Mouse (Mus musculus) monocyte, adult 2 months (primary cell): Measurements from ENCODE around the gene Myh6.
"Not testable (repeated sequence)": the region's sequence is repeated elsewhere in the genome, so short reads cannot be mapped to it uniquely, and the experiment has no call there.

Experiments
- DNase-seq, 2 experiments: peaks; one replicate each; pipeline ENCODE4 v3.0.0; 2022; ENCODE audit warnings: low spot score in 2 of 2, low read depth in 1 of 2

The Myh6 gene

DNA sequence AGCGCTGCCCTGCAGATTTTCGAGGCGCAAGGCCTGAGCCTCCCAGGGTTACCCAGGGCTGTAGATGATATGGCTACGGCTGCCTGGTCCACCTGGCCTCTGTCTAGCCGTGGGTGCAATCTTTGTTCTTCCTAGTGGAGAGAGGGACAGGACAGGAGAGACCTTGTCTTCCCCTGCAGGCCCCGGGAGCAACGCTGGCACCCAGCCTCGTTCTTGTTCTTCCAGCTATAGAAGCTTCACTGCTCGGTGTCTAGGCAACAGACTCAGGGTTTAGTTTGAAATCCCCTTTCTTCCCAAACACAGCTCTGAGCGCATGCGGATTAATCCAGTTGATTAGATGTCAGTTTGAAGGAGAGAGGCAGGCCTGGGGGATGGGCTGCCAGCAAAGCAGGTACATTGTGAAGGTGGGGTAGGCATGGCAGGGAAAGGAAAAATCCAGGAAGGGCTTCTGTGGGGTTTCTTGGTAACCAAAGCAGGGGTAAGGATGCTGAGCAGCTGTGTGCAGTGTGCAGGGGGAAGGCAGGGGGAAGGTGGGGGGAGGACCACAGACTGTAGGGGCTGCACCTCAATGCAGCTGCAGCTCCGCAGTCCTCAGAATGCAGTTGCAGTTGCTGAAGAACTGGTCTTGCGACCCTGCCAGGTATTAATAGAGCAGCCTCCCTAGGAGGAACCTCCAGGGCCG, 28.9 kb upstream of the Myh6 start:
- DNase-seq, result no peak

DNA sequence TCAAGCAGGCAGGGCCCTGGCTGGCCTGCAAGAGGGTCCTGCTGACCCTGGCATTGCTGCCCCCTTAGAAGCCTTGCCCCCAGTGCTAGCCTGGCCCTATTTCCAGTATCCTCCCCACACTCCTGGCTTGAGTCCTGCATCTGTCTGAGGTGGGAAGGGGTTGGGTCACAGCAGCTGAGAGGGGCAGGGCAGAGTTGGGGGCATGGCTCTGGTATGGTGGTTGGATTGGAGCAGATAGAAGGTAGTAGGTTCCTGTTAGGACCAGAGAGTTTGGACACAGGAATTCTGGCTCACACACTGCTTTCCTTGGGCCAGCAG, 28.1 kb upstream of the Myh6 start:
- DNase-seq, result no peak

DNA sequence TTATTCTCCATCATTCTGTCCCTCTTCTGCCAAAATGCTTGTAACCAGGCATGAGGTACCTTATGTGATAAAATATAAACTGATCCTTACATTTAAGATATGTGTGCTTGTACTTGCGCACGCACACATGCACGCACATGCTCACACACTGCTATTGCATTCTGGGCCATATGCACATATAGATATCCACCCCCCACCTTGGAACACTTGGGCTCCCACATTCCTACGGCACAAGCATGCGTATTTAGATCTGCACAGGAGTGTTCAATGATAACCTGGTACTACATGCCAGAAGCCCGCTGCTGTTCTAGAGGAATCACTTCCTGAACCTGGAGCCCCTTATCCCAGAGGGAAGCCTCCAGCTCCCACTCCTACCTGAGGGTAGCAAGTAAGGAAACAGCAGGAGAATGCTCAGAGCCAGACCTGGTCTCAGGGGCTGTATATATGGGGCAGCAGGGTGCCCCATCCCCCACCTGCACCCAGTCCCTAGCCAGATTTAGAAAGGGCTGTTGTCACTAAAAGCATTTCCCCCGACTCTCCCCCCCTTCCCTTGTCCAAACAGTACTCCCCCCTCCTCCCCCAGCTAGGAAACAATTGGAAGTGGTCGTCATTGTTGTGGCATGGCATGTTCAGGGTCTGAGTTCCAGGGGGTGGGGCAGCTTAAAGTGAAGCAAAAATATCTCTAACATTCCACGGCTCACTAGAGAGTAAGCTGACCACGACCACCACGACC, 27.6 kb upstream of the Myh6 start, which contains the start of gene Myh7:
Gene Myh7 (minus strand): TSS at position 491 of the 733 bp plus-strand sequence.
- no peak for DNase-seq

DNA sequence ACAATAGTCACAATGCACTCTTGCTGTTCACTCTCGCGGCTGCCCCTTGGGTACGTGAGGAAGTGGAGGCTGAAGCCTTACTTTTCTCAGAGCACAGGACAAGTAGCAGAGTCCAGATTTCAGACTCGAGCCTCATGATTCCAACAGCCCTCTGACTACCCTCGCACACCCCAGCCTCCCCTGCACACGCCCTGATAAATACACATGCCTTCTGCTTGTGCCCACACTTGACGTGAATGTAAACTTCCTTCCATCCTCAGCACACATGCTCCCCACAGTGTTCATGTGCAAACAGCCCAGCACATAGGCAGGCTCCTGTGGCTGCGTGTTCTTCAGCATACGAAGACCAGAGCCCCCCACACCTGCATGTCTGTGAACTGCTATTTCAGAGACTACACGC, 26.9 kb upstream of the Myh6 start:
- no peak for DNase-seq

DNA sequence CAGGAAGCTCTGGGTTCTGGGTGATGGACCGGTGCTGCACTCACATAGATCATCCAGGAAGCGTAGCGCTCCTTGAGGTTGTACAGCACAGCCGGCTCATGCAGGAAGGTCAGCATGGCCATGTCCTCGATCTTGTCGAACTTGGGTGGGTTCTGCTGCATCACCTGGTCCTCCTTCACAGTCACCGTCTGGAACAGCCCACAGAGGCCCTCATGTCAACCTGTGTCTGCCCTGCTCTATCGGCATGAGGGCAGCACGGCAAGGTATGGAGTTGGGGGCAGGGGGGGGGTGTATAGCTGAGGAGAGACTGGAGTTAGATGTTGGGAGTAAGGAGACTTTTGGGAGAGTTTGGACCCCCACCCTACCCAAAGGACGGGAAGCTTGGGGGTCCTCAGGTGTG, 25.5 kb upstream of the Myh6 start:
- no peak for DNase-seq

DNA sequence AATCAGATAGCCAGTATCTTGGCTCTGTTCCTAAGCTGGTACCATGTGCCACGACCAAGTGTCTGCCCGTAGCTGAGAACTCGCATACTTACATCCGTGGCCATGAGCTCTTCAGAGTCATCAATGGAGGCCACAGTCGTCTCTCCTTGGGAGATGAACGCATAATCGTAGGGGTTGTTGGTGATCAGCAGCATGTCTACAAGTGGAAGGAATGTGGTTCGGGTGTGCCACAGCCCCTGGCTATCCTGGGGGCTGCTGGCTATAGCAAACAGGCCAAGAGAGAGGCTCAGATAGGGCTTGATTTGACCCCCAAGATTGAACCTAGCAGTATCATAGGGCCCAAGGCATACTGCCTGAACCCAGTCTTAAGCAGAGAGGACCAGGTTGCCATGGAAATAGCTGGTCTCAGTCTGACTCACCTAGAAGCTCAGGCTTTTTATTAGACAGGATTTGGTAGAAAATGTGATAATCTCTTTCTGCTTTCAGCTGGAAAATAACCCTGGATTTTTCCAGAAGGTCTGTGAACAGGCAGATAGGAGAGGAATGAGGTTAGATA, 23.2 kb upstream of the Myh6 start:
- no peak for DNase-seq

DNA sequence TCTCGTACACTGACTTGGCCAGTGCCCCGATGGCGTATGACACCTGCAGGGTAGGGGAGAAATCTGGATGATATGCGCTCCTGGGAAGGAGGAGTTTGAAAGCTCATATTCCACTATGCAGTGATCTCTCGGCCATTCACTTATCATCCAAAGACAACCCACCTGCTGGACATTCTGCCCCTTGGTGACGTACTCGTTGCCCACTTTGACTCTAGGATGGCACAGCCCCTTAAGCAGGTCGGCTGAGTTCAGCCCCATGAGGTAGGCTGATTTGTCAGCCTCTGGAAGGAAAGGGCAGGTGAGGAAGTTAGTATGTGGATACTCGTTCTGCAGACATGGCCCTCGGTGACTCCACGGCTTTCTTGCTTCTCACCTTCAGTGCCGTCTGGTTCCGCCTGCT, 22.2 kb upstream of the Myh6 start:
- DNase-seq, result no peak

DNA sequence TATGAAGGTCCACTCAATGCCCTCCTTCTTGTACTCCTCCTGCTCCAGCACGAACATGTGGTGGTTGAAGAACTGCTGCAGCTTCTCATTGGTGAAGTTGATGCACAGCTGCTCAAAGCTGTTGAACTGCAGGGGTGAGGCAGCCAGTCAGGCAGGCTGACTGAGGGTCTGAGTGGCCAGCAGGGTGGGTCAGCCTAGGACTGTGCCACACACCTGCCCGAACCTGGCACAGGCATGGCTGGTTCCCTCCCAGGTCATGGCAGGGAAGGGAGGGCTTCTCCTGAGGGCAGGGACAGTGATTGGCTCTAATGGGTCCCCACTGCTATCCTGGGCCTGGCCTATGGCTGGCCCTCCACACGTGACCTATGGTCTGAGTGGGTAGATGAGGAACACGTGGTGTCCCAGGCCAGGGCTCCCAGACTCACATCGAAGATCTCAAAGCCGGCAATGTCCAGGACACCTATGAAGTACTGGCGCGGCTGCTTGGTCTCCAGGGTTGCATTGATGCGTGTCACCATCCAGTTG, 21.7 kb upstream of the Myh6 start:
- not testable (repeated sequence) for DNase-seq

DNA sequence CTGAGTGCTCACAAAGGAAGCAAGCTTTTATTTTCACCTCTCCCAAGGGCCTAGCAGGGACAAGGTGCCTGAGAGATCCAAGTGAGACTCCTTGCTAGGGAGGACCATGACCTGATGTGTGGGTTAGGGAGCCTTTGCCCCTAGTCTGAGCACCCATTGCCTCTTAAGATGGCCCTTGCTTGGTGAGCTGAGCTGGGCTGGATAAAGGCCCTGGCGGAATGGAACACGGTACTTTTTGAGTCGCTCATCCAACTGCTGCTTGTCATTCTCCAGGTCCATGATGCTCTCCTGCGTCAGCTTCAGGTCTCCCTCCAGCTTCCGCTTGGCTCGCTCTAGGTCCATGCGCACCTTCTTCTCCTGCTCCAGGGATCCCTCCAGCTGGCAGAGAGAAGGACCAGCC, 15.2 kb upstream of the Myh6 start:
- DNase-seq, result no peak

DNA sequence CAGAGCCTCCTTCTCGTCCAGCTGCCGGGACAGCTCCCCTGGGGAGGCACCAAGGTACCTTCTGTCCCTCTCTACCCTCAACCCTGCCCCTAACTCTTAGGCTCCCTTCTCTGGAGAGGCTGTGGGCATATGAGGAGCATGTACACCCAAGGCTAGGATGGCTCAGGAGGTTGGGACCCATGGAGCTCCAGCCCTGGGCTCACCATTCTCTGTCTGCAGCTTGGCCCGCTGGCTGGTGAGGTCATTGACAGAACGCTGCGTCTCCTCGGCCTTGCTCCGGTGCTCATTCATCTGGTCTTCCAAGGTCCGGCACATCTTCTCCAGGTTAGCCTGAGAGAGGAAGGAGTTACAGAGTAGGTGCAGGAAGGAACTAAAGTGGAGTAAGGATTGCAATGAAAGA, 11.9 kb upstream of the Myh6 start:
- DNase-seq, result no peak

DNA sequence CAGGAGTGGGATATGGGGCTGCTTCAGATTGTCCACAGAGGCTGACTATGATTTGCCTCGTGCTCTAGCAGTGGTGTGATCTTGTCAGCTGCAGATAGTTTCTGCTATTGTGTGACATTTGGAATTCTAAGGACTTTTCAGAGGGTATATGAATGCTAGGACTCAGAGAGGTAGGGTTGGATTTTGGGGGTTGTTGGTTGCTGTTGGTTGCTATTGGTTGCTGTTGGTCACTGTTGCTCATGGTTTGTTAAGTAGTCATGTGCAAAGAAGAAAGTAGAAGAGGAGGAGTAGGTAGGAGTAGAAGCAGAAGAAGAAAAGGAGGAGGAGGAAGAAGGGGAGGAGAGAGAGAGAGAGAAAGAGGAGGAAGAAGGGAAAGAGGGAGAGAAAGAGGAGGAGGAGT, 9.9 kb upstream of the Myh6 start, which contains the start of gene Gm17428:
Gene Gm17428 (plus strand): TSS at position 301 of the 400 bp plus-strand sequence.
- no peak for DNase-seq

DNA sequence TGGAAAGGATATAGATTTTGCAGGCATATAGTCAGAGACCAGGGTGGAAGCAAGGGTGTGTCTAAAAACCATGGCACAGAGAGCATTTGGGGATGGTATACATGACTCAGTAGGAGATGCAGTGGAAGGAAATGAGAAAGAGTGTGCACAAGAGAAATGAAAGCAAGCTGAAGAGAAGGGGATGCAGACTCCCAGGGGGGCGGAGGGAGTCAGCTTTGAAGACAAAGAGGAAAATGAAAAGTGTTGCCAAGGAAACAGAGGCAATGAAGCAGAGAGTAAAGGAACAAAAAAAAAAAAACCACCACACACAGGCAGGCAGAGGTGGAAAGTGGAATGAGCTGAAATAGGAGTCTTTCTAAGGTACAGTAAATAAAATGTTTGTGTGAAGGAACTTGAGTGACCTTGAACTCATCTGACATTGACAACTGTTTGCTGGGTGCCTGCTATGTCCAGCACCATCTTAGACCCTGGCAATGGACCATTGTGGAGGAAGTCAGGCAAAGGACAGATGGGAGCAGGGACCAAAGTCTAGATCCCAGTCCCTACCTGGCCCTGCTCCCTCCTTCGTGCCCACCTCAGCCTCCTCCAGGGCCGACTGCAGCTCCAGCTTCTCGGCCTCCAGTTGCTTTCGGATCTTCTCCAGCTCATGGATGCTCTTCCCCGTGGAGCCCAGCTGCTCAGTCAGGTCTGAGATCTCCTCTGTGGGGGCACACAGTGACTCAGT, 7.5 kb upstream of the Myh6 start:
- DNase-seq, result no peak

DNA sequence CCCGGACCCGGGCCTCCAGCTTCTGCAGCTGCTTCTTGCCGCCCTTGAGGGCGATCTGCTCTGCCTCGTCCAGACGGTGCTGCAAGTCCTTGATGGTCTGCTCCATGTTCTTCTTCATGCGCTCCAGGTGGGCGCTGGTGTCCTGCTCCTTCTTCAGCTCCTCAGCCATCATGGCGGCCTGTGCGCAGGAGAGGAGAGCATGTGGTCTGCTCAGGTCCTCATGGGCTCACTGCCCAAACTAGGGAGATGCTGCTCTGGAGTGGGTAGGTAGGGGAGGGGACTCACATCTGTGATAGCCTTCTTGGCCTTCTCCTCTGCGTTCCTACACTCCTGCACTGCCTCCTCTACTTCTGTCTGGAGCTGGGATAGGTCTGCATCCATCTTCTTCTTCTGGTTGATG, 6.1 kb upstream of the Myh6 start:
- not testable (repeated sequence) for DNase-seq

DNA sequence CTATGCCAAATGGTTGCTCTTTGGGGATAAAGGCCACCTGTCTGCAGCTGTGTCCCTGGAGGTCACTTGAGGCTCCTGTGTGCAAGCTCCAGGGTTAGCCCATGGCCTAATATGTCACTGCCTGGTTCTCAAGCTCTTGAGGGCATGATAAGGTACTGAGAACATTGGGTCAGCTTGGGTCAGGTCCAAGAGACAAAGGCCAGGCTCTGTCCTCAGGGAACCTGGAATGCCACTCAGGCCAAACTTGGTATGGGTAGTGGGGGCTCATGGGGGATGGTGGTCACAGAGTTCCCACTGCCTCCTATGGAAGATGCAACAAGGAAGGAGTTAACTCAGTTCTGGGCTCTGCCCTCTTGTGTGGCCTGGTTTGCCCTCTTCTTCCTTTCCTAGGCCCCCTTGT, 1.6 kb upstream of the Myh6 start:
- no peak for DNase-seq

DNA sequence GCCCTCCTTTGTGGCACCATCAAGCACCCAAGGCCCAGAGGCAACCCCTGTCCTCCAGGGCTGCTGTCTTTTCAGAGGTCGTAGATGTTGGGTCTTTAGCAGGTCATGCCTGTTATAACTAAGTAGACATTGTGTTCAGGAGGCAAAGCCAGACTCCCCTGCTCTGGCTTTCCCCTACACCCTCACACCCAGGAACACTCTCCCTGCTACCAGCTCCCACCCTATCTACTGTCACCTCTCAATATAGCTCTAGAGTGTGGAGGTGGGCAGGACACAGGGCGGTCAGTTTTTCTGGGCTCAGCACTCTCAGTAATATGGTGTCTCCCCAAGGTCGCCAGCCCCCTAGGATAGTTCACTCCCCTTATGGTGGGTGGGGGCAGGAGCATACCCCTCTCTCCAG, 1.1 kb upstream of the Myh6 start:
- DNase-seq, result no peak

DNA sequence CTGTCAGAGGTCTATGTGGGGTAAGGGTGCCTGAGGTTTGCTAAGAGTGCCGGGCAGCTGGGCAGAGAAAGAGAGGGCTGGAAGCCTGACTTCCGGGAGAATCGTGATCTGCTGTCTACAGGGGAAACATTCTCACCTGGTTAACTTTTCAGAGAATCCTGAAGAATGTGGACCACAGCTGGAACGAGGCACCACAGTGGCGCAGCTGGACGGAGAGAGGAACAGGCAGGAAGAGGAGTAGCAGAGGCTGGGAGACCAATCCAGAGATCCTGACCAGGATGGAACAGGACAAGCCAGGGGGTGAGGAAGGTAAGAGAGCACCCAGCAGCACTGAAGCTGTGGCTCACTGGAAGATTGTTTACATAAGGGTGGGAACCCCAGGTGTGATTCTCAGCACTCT, 1.1 kb downstream of the Myh6 start:
- no peak for DNase-seq

DNA sequence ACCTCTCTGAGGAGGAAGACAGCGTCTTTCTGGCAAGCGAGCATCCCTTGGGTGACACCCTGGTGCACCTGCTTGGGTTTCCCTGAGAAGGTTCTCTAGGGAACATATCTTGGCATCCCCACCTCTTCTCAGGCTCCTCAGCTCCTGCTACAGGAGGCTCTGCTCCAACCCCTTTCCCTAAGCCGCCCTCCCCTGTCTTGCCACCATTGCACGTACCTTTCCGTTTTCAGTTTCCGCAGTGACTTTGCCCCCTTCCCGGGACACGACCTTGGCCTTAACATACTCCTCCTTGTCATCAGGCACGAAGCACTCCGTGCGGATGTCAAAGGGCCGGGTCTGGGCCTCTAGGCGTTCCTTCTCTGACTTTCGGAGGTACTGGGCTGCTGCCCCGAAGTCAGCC, 1.7 kb downstream of the Myh6 start:
- no peak for DNase-seq

DNA sequence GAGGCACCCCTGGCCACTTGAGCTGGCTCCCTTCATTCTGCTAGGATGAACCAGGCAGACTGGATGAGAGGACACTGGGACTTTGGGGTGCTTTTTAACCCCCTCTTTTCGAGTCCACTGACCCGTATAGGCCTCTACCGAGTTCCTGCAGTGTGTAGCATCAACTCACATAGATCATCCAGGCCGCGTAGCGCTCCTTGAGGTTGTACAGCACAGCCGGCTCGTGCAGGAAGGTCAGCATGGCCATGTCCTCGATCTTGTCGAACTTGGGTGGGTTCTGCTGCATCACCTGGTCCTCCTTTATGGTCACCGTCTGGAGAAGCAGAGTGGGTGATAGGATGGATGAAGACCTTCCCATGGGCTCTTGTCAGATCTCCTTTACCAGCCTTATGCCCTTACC, 3.0 kb downstream of the Myh6 start:
- DNase-seq, result no peak

DNA sequence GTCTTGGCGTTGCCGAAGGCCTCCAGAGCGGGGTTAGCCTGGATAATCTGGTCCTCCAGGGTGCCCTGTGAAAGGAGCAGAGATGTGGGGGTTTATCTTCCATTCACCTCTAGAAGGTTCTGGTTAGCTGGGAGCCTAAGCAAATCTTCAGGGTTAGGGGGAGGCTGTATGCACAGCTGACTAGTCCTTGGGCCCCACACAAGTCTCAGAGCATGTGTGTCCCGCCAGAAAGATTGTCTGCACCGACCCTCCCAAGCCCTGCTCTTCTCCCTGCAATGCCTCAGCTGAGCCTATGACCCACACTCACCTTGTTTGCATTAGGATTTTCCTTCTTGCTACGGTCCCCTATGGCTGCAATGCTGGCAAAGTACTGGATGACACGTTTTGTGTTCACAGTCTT, 4.0 kb downstream of the Myh6 start:
- no peak for DNase-seq

DNA sequence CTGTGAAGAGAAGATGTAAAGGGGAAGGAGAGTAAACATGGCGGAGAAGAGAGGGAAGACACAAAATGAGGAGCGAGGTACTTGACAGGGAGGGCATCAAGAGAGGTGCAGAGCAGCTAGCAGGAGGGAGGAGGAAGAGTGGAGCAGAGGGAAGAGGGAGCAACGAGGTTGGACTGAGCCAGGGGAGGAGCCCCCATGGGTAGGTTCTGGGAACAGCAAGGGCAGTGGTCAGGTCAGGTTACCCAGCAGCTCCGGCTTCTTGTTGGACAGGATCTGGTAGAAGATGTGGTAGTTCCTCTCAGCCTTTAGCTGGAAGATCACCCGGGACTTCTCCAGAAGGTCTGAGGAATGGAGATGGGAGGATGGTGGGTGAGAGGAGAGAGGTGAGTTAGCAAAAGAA, 5.2 kb downstream of the Myh6 start:
- DNase-seq, result no peak

DNA sequence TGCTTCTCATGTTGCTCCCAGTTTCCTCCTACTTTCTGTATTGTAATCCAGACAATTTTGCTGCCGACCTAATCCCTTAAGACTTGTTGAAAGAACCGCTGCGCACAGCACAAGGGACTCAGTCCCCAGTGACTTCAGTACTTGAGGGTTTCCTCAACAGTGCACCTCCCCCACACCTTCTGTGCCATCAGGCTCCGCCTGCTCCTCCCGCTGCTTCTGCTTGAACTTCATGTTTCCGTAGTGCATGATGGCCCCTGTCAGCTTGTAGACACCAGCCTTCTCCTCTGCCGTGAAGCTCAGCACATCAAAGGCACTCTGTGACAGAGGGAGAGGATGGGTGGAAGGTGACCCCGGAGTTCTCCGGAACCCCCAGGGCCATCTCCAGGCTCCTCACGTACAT, 6.0 kb downstream of the Myh6 start:
- no peak for DNase-seq
